Comparison of ENCODE assay signal across 22 mouse cellular contexts in genomic region chr1:180392137-180392798, GRCm38 (mm10).
DNase-seq lines count a peak whose midpoint lies in the region; ATAC-seq and TF ChIP-seq lines count a peak whose summit lies in the region.
"Had no signal": no experiment of that assay in that cellular context is flagged by ENCODE, and none has a peak within 500 bp of the region (broad histone marks: within the 10 kb centered on the region; RNA-seq: fewer than 3 reads in every experiment).

No protein-coding gene starts in this region.

- H3K4me2 ChIP-seq in heart, embryonic 15.5 days, result no peak overlapping the region
- no peak overlapping the region for H3K4me2 ChIP-seq in heart, embryonic 11.5 days
- no peak overlapping the region for H3K4me2 ChIP-seq in liver, embryonic 12.5 days
- H3K4me2 ChIP-seq: embryonic facial prominence, embryonic 13.5 days; hindbrain, embryonic 14.5 days; liver, embryonic 13.5 days; midbrain, embryonic 11.5 days had no signal

- TF ChIP-seq POLR2A in liver, adult 2 months (IDR thresholded peaks at IDR 0.05; ENCODE audit: extremely low read depth, insufficient read depth, low read length), result no peak
- no peak for TF ChIP-seq POLR2A in thymus, adult 2 months (IDR thresholded peaks at IDR 0.05; ENCODE audit: control insufficient read depth, extremely low read depth, insufficient read depth, low read length, poor library complexity)
- no peak for TF ChIP-seq POLR2A in small intestine, adult 2 months (IDR thresholded peaks at IDR 0.05; ENCODE audit: low read depth, low read length)

- H3K9me3 ChIP-seq in heart, embryonic 15.5 days (replicated peaks), result no peaks in the 10 kb centered on the region
- no peaks in the 10 kb centered on the region for H3K9me3 ChIP-seq in heart, embryonic 11.5 days (replicated peaks; ENCODE audit: control insufficient read depth, low read length)
- no peaks in the 10 kb centered on the region for H3K9me3 ChIP-seq in liver, embryonic 12.5 days (replicated peaks)
- H3K9me3 ChIP-seq: embryonic facial prominence, embryonic 13.5 days; liver, embryonic 13.5 days had no signal

- H3K27ac ChIP-seq in heart, embryonic 15.5 days, result peak overlapping the region; percentile 74; the same call in 1 of the 2 replicates
- no peak overlapping the region for H3K27ac ChIP-seq in heart, embryonic 11.5 days (ENCODE audit: low read depth, low read length)
- peak overlapping the region; percentile 11; the same call in 1 of the 2 replicates for H3K27ac ChIP-seq in liver, adult 2 months (replicated peaks; ENCODE audit: insufficient read depth, low read depth, low read length)
- no peak overlapping the region for H3K27ac ChIP-seq in liver, embryonic 12.5 days
- peak overlapping the region; percentile 97 for H3K27ac ChIP-seq in thymus, adult 2 months (ENCODE audit: control insufficient read depth, insufficient read depth, low read length)
- H3K27ac ChIP-seq in small intestine, adult 2 months (ENCODE audit: insufficient read depth, low read depth, low read length), result peak overlapping the region; percentile 13; the same call in 1 of the 2 replicates
- H3K27ac ChIP-seq: embryonic facial prominence, embryonic 13.5 days; hindbrain, embryonic 14.5 days had no signal

- no peaks in the 10 kb centered on the region for H3K27me3 ChIP-seq in heart, embryonic 15.5 days
- H3K27me3 ChIP-seq in heart, embryonic 11.5 days (ENCODE audit: control insufficient read depth, insufficient read depth, low read length), result no peaks in the 10 kb centered on the region
- no peaks in the 10 kb centered on the region for H3K27me3 ChIP-seq in liver, adult 2 months (ENCODE audit: control insufficient read depth, insufficient read depth, low read length)
- H3K27me3 ChIP-seq in liver, embryonic 12.5 days (replicated peaks), result no peaks in the 10 kb centered on the region
- no peaks in the 10 kb centered on the region for H3K27me3 ChIP-seq in thymus, adult 2 months (ENCODE audit: control insufficient read depth, insufficient read depth, low read length)
- H3K27me3 ChIP-seq in small intestine, adult 2 months (ENCODE audit: control insufficient read depth, insufficient read depth, low read length), result no peaks in the 10 kb centered on the region
- H3K27me3 ChIP-seq: embryonic facial prominence, embryonic 13.5 days; liver, embryonic 13.5 days had no signal

- H3K4me3 ChIP-seq in heart, embryonic 15.5 days, result no peak overlapping the region
- no peak overlapping the region for H3K4me3 ChIP-seq in heart, embryonic 11.5 days (ENCODE audit: low read depth, low read length)
- H3K4me3 ChIP-seq in liver, adult 2 months (ENCODE audit: insufficient read depth, low read depth, low read length), result no peak overlapping the region
- H3K4me3 ChIP-seq in liver, embryonic 12.5 days, result no peak overlapping the region
- H3K4me3 ChIP-seq in thymus, adult 2 months (ENCODE audit: control insufficient read depth, insufficient read depth, low read length), result no peak overlapping the region
- no peak overlapping the region for H3K4me3 ChIP-seq in small intestine, adult 2 months (ENCODE audit: low read depth, low read length)
- H3K4me3 ChIP-seq: embryonic facial prominence, embryonic 13.5 days; liver, embryonic 13.5 days had no signal

- H3K9ac ChIP-seq in heart, embryonic 15.5 days, result no peak overlapping the region
- H3K9ac ChIP-seq in heart, embryonic 11.5 days (ENCODE audit: low read depth, low read length), result no peak overlapping the region
- no peak overlapping the region for H3K9ac ChIP-seq in liver, adult 2 months (ENCODE audit: low read depth, low read length)
- no peak overlapping the region for H3K9ac ChIP-seq in liver, embryonic 12.5 days
- H3K9ac ChIP-seq: embryonic facial prominence, embryonic 13.5 days; hindbrain, embryonic 14.5 days; liver, embryonic 13.5 days had no signal

- no peak for ATAC-seq in heart, embryonic 15.5 days (replicated peaks; ENCODE audit: insufficient number of reproducible peaks, insufficient read depth, low FRiP score, low read depth)
- ATAC-seq in heart, embryonic 11.5 days (replicated peaks; ENCODE audit: insufficient number of reproducible peaks, low FRiP score, low TSS enrichment), result no peak
- ATAC-seq in liver, embryonic 12.5 days, result no peak
- ATAC-seq: forebrain, embryonic 14.5 days; intestine, postnatal 0 days had no signal

- no peak for DNase-seq in liver, adult 2 months (ENCODE audit: extremely low read depth, low read depth, low spot score)
- DNase-seq in thymus, adult 2 months, result no peak
- DNase-seq in thymus, postnatal 4 days, result no peak
- DNase-seq in left cerebral cortex, postnatal 36 days (ENCODE audit: low spot score in 2 of 2), result no peak
- DNase-seq: adrenal gland, adult 2 months; cerebellum, adult 11-12 months; cerebellum, postnatal 14 days; gastrocnemius, postnatal 36 days; kidney, postnatal 10 days; left cerebral cortex, postnatal 4 days; liver, embryonic 13.5 days; lung, postnatal 4 days; right cerebral cortex, postnatal 4 days had no signal

- 77% methylated on average over 5 of the region's 5 CpGs for WGBS in heart, embryonic 15.5 days
- 84% methylated on average over 5 of the region's 5 CpGs for WGBS in heart, embryonic 11.5 days (ENCODE audit: insufficient replicate concordance)
- 80% methylated on average over 5 of the region's 5 CpGs for WGBS in liver, adult 2 months
- WGBS in liver, embryonic 12.5 days (ENCODE audit: insufficient replicate concordance), result 70% methylated on average over 5 of the region's 5 CpGs
- 81% methylated on average over 5 of the region's 5 CpGs for WGBS in thymus, adult 2 months
- 57% methylated on average over 5 of the region's 5 CpGs for WGBS in small intestine, adult 2 months

- intact Hi-C loops in left cerebral cortex, postnatal 36 days (cut with DNase I), result no loop called here

- H3K79me2 ChIP-seq in liver, adult 2 months (ENCODE audit: control insufficient read depth, insufficient read depth, low read length), result no peaks in the 10 kb centered on the region

- H3K36me3 ChIP-seq in heart, embryonic 15.5 days, result no peaks in the 10 kb centered on the region
- no peaks in the 10 kb centered on the region for H3K36me3 ChIP-seq in heart, embryonic 11.5 days (ENCODE audit: control insufficient read depth, insufficient read depth, low read length)
- H3K36me3 ChIP-seq in liver, adult 2 months (ENCODE audit: control insufficient read depth, insufficient read depth, low read length), result no peaks in the 10 kb centered on the region
- no peaks in the 10 kb centered on the region for H3K36me3 ChIP-seq in liver, embryonic 12.5 days
- H3K36me3 ChIP-seq in thymus, adult 2 months (ENCODE audit: control insufficient read depth, insufficient read depth, low read length), result peaks cover 16% of the 10 kb centered on the region
- H3K36me3 ChIP-seq in small intestine, adult 2 months (ENCODE audit: control insufficient read depth, insufficient read depth, low read length), result no peaks in the 10 kb centered on the region; the same call in 1 of the 2 replicates
- H3K36me3 ChIP-seq: liver, embryonic 13.5 days had no signal

- H3K4me1 ChIP-seq in heart, embryonic 15.5 days (replicated peaks), result peaks cover 38% of the 10 kb centered on the region
- peaks cover 22% of the 10 kb centered on the region for H3K4me1 ChIP-seq in heart, embryonic 11.5 days (ENCODE audit: control insufficient read depth, insufficient read depth, low read length)
- H3K4me1 ChIP-seq in liver, adult 2 months (ENCODE audit: control insufficient read depth, insufficient read depth, low read length), result peaks cover 10% of the 10 kb centered on the region
- H3K4me1 ChIP-seq in liver, embryonic 12.5 days, result peaks cover 72% of the 10 kb centered on the region
- peaks cover 53% of the 10 kb centered on the region for H3K4me1 ChIP-seq in thymus, adult 2 months (replicated peaks; ENCODE audit: control insufficient read depth, insufficient read depth, low read length)
- peaks cover 23% of the 10 kb centered on the region for H3K4me1 ChIP-seq in small intestine, adult 2 months (ENCODE audit: control insufficient read depth, insufficient read depth, insufficient read length, low read length)

- no peak for TF ChIP-seq CTCF in liver, adult 2 months (IDR thresholded peaks at IDR 0.05; ENCODE audit: low read depth, low read length)
- TF ChIP-seq CTCF in thymus, adult 2 months (IDR thresholded peaks at IDR 0.05; ENCODE audit: borderline replicate concordance, control insufficient read depth, extremely low read depth, insufficient read depth, low read length, poor library complexity), result no peak
- no peak for TF ChIP-seq CTCF in small intestine, adult 2 months (IDR thresholded peaks at IDR 0.05; ENCODE audit: extremely low read depth, insufficient read length, insufficient replicate concordance, low read depth, low read length)

Comparison
In these comparisons a context has a peak if more than half of its experiments do, and no peak if none do; other contexts are left out.
1. H3K27ac ChIP-seq: peak in heart, embryonic 15.5 days (single experiment), liver, adult 2 months (single experiment), thymus, adult 2 months (single experiment) and small intestine, adult 2 months (single experiment); none in heart, embryonic 11.5 days (single experiment) and liver, embryonic 12.5 days (single experiment).